Mouse (Mus musculus) kidney, embryonic 16.5 days (tissue): Measurements from ENCODE around the gene Timm8a1. TPM values are rescaled to one million over a fixed set of nuclear protein-coding genes. Genes with fewer than 3 reads are reported as not detected.

Experiments
- ATAC-seq: fragments of 200-750 bp; cut with Nextera tagmentation; 2 replicates; pipeline ENCODE4 v1.8.0; 2017; ENCODE audit warnings: moderate TSS enrichment; ENCODE audit not compliant: low FRiP score, low TSS enrichment
- H3K27ac ChIP-seq: fragments of 300-500 bp; sonication (generic); 2 replicates; pipeline ENCODE4 v1.5.1; 2014; ENCODE audit warnings: low read length
- H3K27me3 ChIP-seq: fragments of 300-500 bp; sonication (generic); 2 replicates; pipeline ENCODE4 v1.6.1; 2014; ENCODE audit warnings: low read length, control low read depth, mixed read lengths; ENCODE audit not compliant: insufficient read depth
- H3K36me3 ChIP-seq: fragments of 300-500 bp; sonication (generic); 2 replicates; pipeline ENCODE4 v1.6.1; 2014; ENCODE audit warnings: low read length, control low read depth, mixed read lengths; ENCODE audit not compliant: insufficient read depth
- H3K4me1 ChIP-seq: fragments of 300-500 bp; sonication (generic); 2 replicates; pipeline ENCODE4 v1.6.1; 2014; ENCODE audit warnings: low read length, control low read depth, mixed read lengths; ENCODE audit not compliant: insufficient read depth
- H3K4me2 ChIP-seq: fragments of 300-500 bp; sonication (generic); replicated peaks from 2 replicates; pipeline ENCODE4 v1.6.1; 2014; ENCODE audit warnings: low read depth, low read length
- H3K4me3 ChIP-seq: fragments of 300-500 bp; sonication (generic); 2 replicates; pipeline ENCODE4 v1.5.1; 2014; ENCODE audit warnings: mild to moderate bottlenecking, low read length
- H3K9ac ChIP-seq: fragments of 300-500 bp; sonication (generic); replicated peaks from 2 replicates; pipeline ENCODE4 v1.6.1; 2014; ENCODE audit warnings: low read length
- H3K9me3 ChIP-seq: fragments of 300-500 bp; sonication (generic); 2 replicates; pipeline ENCODE4 v1.6.1; 2016; ENCODE audit warnings: low read length, control low read depth
- WGBS: fragments of 180-500 bp; shearing (Covaris S2); extraction: QIAGEN DNeasy Blood & Tissue Kit; methylation state at CpG from one replicate; pipeline ENCODE4 v1.1.7; 2014; 5-methylcytosine and 5-hydroxymethylcytosine counted together
- polyA plus RNA-seq: library from polyadenylated mRNA; unstranded; fragments of >200 nt; fragmentation: Nextera tagmentation; extraction: Ambion mirVana; gene quantifications from 2 replicates; pipeline ENCODE4 v1.2.1, GENCODE M21; 2015

The Timm8a1 gene
- polyA plus RNA-seq, 1 experiment from 2014 or later = 95.3 TPM

DNA sequence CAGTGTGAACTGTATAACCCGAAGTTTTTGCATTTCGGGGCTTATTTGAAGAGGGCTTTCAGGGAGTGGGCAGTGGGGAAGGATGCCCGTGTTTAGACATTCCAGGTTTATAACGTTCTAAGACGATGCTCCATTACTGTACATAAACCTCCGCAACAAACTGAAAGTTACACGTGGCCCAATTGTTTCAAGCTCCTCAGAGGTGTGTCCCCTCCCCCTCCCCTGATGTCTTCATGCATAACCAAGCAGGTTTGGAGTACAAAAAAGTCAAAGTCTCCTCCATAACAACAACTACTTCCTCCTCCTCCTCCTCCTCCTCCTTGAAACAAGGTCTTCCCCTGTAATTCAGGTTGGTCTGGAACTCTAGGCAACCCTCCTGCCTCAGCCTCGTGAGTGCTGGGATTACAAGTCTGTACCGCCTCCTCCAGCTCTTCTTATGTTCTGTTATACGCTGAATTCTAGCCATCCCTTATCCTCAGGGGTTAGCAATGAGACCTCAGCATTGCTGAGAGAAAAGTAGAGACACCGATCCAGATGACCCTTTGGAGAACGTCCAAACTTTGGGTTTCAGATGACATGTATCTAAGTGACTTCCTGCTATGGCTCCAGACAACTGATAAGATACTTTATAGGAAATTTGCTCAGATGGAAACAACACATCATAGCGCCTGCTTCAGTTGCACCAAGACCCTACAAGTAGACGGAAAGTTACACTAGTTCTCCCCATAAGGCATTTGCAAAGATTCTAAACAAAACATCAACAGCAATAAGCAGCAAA, 39.1 kb upstream of the Timm8a1 start:
- H3K27ac ChIP-seq = no peak overlapping the region
- H3K4me3 ChIP-seq = no peak overlapping the region
- no peaks in the 10 kb centered on the region for H3K4me1 ChIP-seq
- H3K9me3 ChIP-seq = no peaks in the 10 kb centered on the region
- no peaks in the 10 kb centered on the region for H3K36me3 ChIP-seq
- 83% methylated on average over 14 of the region's 14 CpGs for WGBS
- H3K4me2 ChIP-seq = no peak overlapping the region
- no peaks in the 10 kb centered on the region; the same call in 1 of the 2 replicates for H3K27me3 ChIP-seq
- no peak for ATAC-seq
- H3K9ac ChIP-seq = no peak overlapping the region

DNA sequence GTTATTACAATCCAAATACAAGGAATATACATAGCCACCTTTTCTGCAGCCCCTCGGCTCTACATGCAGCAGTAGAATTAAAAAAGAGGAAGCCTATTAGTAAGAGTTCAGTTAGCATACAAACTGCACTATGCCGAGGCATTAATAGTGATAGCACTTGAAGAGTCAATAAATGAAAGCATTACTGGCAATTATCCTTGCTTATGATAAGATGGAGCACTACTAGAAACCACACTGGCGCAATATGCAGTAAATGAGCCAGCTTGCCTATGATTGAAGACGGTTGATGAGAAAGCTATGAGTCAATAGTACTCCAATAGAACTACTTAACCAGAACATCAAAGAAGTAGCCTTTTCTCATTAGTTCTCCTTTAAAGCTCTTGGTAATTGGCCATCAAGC, 36.2 kb upstream of the Timm8a1 start:
- Histone ChIP-seq H3K27me3 (no peaks in the 10 kb centered on the region), H3K4me1 (no peaks in the 10 kb centered on the region), H3K9ac (no peak overlapping the region), H3K36me3 (no peaks in the 10 kb centered on the region), H3K27ac (no peak overlapping the region), H3K4me2 (no peak overlapping the region), H3K9me3 (no peaks in the 10 kb centered on the region), H3K4me3 (no peak overlapping the region)
- no peak for ATAC-seq
- 81% methylated on average over 4 of the region's 4 CpGs for WGBS

DNA sequence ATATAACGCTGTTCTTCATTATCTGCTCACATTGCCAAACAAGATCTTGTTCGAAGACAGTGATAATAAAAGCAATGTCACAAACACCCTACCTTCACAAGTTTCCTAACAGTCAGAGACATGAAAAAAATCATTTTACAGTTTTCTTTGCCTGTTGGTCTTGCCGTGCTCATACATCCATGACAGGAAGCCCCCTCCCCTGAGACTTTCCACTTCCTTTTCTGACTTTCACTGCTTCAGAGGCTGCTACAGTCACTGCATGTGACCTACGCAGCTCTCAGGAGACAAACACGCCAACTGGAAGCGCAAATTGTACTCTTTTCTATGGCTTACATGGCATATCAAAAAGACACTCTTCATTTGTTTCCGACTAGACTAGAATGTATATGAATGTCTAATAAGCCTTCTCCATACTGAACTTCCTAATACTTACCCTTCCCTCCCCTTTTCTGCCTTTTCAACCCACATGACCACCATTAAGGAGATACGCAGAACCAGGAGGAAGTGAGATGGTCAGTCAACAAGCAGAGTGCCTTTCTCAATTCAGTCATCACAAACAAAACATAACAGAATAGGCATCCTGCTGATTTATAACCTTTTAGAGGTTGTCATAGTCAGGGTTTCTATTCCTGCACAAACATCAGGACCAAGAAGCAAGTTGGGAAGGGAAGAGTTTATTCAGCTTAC, 25.0 kb upstream of the Timm8a1 start:
- Histone ChIP-seq H3K4me3 (no peak overlapping the region), H3K36me3 (no peaks in the 10 kb centered on the region), H3K9me3 (no peaks in the 10 kb centered on the region), H3K27ac (no peak overlapping the region), H3K4me1 (no peaks in the 10 kb centered on the region), H3K27me3 (peaks cover 3% of the 10 kb centered on the region; the same call in 1 of the 2 replicates), H3K4me2 (no peak overlapping the region), H3K9ac (no peak overlapping the region)
- 82% methylated on average over 8 of the region's 8 CpGs for WGBS
- no peak for ATAC-seq

DNA sequence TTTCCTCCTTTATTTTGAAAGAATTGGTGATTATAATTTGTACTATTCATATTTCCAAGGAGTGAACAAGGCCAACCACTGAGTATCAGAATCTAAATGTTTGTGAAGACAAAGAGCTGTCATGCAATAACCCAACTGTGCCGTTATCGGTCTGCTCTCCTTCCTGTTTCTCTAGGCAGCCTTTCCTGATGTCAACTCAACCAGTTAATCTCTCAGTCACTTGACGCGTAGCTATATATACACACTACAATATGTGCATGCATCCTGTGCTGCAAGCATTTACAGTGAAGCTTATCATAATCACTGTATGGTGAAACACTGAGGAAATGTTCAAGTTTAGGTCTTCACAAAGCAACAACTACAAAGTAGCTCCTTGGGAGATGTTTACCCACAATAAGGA, 22.7 kb upstream of the Timm8a1 start:
- H3K4me3 ChIP-seq = no peak overlapping the region
- whole genome bisulfite sequencing = 74% methylated on average over 4 of the region's 4 CpGs
- H3K27ac ChIP-seq = no peak overlapping the region
- peaks cover 3% of the 10 kb centered on the region; the same call in 1 of the 2 replicates for H3K27me3 ChIP-seq
- no peak overlapping the region for H3K4me2 ChIP-seq
- no peak for ATAC-seq
- no peaks in the 10 kb centered on the region for H3K9me3 ChIP-seq
- H3K4me1 ChIP-seq = no peaks in the 10 kb centered on the region
- H3K36me3 ChIP-seq = no peaks in the 10 kb centered on the region
- H3K9ac ChIP-seq = no peak overlapping the region

DNA sequence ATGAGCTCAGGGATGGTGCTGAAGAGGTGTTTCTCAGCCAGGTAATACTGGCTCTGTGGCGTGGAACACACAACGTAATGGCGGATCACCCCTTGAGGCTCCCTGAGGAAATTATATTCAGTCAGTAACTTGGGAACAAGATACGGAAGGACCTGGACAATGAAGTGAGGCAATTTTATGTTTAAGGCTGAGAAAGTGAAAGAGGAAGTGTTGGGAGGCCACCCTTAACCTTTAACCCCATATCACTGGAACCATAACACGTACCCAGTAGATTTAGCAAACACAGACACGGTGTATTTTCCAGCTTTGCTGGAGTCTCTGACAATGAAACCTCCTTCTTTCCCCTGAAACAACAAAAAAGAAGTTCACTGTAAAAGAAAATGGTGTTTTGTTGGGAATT, 12.8 kb upstream of the Timm8a1 start:
- Histone ChIP-seq H3K9me3 (no peaks in the 10 kb centered on the region), H3K4me1 (no peaks in the 10 kb centered on the region), H3K27me3 (no peaks in the 10 kb centered on the region), H3K36me3 (no peaks in the 10 kb centered on the region), H3K9ac (no peak overlapping the region), H3K4me2 (no peak overlapping the region), H3K27ac (no peak overlapping the region), H3K4me3 (no peak overlapping the region)
- ATAC-seq = no peak
- 75% methylated on average over 6 of the region's 6 CpGs for WGBS

DNA sequence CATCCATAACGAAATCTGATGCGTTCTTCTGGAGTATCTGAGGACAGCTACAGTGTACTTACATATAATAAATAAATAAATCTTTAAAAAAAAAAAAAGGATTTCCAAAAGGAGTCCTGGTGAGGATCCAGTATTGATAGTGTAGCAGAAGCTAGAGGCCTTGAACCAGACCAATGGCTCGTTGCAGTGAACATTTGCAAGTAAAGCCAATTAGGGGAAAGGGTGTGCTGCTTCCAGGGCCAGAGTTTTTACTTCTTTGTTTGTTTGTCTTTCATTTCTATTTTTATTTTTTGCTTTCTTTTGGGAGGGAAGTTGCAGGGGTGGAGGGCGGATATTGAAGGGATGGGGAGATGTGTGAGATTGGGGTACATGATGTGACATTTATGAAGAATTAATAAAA, 11.7 kb upstream of the Timm8a1 start:
- Histone ChIP-seq H3K4me3 (no peak overlapping the region), H3K36me3 (no peaks in the 10 kb centered on the region), H3K9ac (no peak overlapping the region), H3K4me1 (no peaks in the 10 kb centered on the region), H3K27ac (no peak overlapping the region), H3K4me2 (no peak overlapping the region), H3K9me3 (no peaks in the 10 kb centered on the region), H3K27me3 (no peaks in the 10 kb centered on the region)
- 81% methylated on average over 4 of the region's 4 CpGs for WGBS
- ATAC-seq = no peak

DNA sequence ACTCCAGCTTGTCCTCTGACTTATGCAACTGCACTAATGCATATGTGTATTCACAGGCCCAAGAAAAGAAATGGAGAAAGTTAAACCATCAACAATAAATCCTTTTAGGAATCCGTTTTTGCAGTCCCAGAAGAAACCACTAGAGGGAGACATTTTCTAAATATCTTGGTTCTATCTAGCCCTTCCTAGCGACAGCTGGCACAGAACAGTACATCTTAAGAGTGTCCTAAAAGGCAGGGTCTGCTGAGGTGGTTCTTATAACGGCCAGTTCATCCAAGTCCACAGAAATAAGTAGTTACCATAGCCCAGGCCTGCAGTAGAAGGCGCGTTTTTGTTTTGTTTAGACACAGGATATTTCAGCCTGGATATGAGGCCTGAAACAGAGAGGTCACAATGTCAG, 9.2 kb upstream of the Timm8a1 start:
- Histone ChIP-seq H3K27me3 (no peaks in the 10 kb centered on the region), H3K9ac (no peak overlapping the region), H3K27ac (no peak overlapping the region), H3K4me1 (no peaks in the 10 kb centered on the region), H3K4me2 (no peak overlapping the region), H3K4me3 (no peak overlapping the region), H3K9me3 (no peaks in the 10 kb centered on the region), H3K36me3 (no peaks in the 10 kb centered on the region)
- WGBS = 21% methylated on average over 5 of the region's 5 CpGs
- ATAC-seq = no peak

DNA sequence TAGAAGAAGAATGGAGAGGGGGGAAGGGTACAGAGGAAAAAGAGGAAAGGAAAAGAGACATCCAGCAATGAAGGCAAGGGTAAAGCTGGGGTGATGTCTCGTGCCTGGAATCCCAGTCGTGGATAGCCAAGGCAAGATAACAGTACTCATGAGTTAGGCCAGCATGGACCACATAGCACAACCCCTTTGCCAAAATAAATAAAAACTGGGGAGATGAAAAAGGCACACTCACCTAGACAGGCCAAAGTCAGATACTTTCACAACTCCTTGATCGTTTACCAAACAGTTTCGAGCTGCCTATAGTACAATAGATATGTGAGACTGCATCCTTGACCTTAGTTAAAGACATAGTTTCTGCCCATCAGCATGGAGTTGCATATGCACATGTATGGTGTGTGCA, 5.7 kb upstream of the Timm8a1 start:
- WGBS = 87% methylated on average over 4 of the region's 4 CpGs

DNA sequence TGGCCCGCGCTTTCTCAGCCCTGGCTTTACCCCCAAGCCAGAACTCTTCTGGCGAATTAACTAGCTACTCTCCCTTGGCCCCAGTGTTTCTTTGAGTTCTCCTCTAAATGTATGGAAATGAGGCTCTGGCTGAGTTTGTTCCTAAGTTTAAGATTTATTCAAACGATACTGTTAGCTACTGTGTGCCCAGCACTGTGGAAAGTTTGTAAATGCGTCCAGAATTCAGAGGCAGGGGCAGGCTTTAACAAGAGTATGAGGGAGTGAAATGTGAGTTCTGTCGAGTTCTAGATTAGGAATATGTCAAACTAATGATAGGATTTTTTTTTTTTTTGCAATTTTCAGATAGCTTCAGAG, 267 bp upstream of the Timm8a1 start:
- H3K27ac ChIP-seq = peak overlapping the region; percentile 87
- H3K4me2 ChIP-seq = peak overlapping the region; percentile 56
- no peak; the same call in 1 of the 2 replicates for ATAC-seq
- H3K4me3 ChIP-seq = peak overlapping the region; percentile 65
- no peaks in the 10 kb centered on the region for H3K4me1 ChIP-seq
- H3K9ac ChIP-seq = peak overlapping the region; percentile 70
- H3K9me3 ChIP-seq = no peaks in the 10 kb centered on the region
- H3K27me3 ChIP-seq = no peaks in the 10 kb centered on the region
- no peaks in the 10 kb centered on the region for H3K36me3 ChIP-seq
- 31% methylated on average over 6 of the region's 6 CpGs for WGBS

More for the DNA sequence above, 5.7 kb upstream of the Timm8a1 start:
- H3K36me3 ChIP-seq = no peaks in the 10 kb centered on the region
- no peak overlapping the region for H3K27ac ChIP-seq
- H3K4me1 ChIP-seq = no peaks in the 10 kb centered on the region
- no peak for ATAC-seq
- no peak overlapping the region for H3K9ac ChIP-seq
- H3K4me3 ChIP-seq = no peak overlapping the region
- H3K27me3 ChIP-seq = no peaks in the 10 kb centered on the region
- H3K4me2 ChIP-seq = no peak overlapping the region
- no peaks in the 10 kb centered on the region for H3K9me3 ChIP-seq
